In the genomic region with DNA sequence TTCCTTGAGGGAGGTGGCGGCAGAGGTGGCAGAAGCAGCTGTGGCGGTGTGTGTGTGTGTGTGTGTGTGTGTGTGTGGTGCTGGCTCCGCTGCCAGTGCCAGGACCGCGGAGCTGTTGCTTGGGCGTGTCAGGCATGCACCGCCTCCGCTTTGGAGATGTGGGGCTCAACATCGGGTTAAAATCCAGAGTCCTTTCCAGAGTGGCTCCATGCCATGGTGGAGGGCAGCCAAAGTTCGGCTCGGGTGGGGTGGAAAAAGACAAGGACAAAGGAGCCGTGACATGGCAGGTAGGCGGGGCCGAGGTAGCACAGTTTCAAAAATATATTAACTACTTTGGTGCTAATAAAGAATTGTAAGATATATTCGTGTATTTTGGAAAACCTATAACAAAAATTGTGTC, we compare ENCODE assay signal across 17 mouse cellular contexts. TPM values are rescaled to one million over a fixed set of nuclear protein-coding genes. Genes with fewer than 3 reads are reported as not detected.
DNase-seq lines count a peak whose midpoint lies in the region.
"Had no signal": no experiment of that assay in that cellular context is flagged by ENCODE, and none has a peak within 500 bp of the region (broad histone marks: within the 10 kb centered on the region; RNA-seq: fewer than 3 reads in every experiment).

No protein-coding gene starts in this region.

- DNase-seq in gastrocnemius, postnatal 14 days = peak; percentile 3
- no peak for DNase-seq in gastrocnemius, adult 8-10 months (ENCODE audit: low spot score in 2 of 2)
- peak; percentile 49 to 68 for DNase-seq in kidney, adult 8-10 months
- no peak for DNase-seq in kidney, postnatal 25 days
- DNase-seq in ZHBTc4 (ENCODE audit: low read depth, low spot score) = peak; percentile 36
- peak; percentile 37 for DNase-seq in heart, postnatal 4 days
- no peak for DNase-seq in left cerebral cortex, adult 18-20 months (ENCODE audit: low spot score in 2 of 2)
- DNase-seq: adrenal gland, adult 2 months; cerebellum, adult 9-10 months; liver, embryonic 13.5 days; lung, embryonic 14.5 days; lung, postnatal 36 days; right cerebral cortex, postnatal 25 days had no signal

- intact Hi-C loops in gastrocnemius, postnatal 14 days (cut with DNase I; ENCODE audit: low total_unique reads) = no loop called here

RNA-seq across cellular contexts. Expression of a gene that starts 15.4 kb away (rescaled TPM):
- not detected for total RNA-seq in gastrocnemius, postnatal 14 days (2021)
- total RNA-seq in gastrocnemius, adult 8-10 months (2022) = not detected
- not detected for total RNA-seq in heart, postnatal 4 days (2021)
- not detected for total RNA-seq in left cerebral cortex, adult 18-20 months (2021)
- total RNA-seq: adrenal gland, adult 2 months; gastrocnemius, postnatal 10 days; layer of hippocampus, postnatal 25 days; left cerebral cortex, postnatal 14 days; MEL had no signal

RNA-seq across cellular contexts. Expression of a gene that starts 22.5 kb away (rescaled TPM):
- not detected for total RNA-seq in gastrocnemius, postnatal 14 days (2021)
- not detected for total RNA-seq in gastrocnemius, adult 8-10 months (2022)
- not detected for total RNA-seq in heart, postnatal 4 days (2021)
- not detected for total RNA-seq in left cerebral cortex, adult 18-20 months (2021)
- total RNA-seq: adrenal gland, adult 2 months; gastrocnemius, postnatal 10 days; layer of hippocampus, postnatal 25 days; left cerebral cortex, postnatal 14 days; MEL had no signal

RNA-seq across cellular contexts. Expression of a gene that starts 54.5 kb away (rescaled TPM):
- total RNA-seq in gastrocnemius, postnatal 14 days (2021) = not detected
- not detected for total RNA-seq in gastrocnemius, adult 8-10 months (2022)
- not detected for total RNA-seq in heart, postnatal 4 days (2021)
- not detected for total RNA-seq in left cerebral cortex, adult 18-20 months (2021)
- total RNA-seq: adrenal gland, adult 2 months; gastrocnemius, postnatal 10 days; layer of hippocampus, postnatal 25 days; left cerebral cortex, postnatal 14 days; MEL had no signal

Comparison
In these comparisons a context has a peak if more than half of its experiments do, and no peak if none do; other contexts are left out.
1. DNase-seq: peak in gastrocnemius, postnatal 14 days (single experiment), kidney, adult 8-10 months (2 of 2), ZHBTc4 (single experiment) and heart, postnatal 4 days (single experiment); none in gastrocnemius, adult 8-10 months (0 of 2), kidney, postnatal 25 days (0 of 2) and left cerebral cortex, adult 18-20 months (0 of 2).